Mouse (Mus musculus): Measurements from ENCODE around the gene Muc5b.

Muc5b gene

DNA sequence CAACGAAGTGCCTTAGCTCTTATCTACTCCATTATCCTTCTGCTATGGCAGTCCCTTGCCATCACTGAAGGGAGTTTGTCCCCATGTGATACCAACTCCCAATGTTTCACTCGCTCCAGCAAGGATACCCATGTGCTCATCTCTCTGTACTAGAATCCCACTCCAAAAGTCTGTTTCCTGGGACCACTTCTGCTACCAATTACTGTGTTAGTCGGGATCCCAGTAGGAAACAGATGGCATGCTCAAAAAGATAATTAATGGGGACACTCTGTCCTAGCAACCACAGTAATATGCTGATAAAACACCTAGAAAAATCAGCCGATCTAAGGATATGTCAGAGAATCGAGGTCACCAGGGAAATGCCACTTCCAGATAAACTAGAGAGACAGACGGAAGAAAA is 69.7 kb downstream of the Muc5b start:
- DNase-seq: no peak

- no peak for DNase-seq
Observed at GRCm38 (mm10) chr7:141911305-141911704, 72.4 kb downstream of the Muc5b start.

GRCm38 (mm10) chr7:141918407-141918806 is 79.5 kb downstream of the Muc5b start, which contains the start of gene Tollip:
TSS of gene Tollip (minus strand) at chr7:141918507.
- DNase-seq: no peak
